ENCODE assay signal across 8 mouse cellular contexts in genomic region chr2:76648666-76649141, GRCm38 (mm10). TPM values are rescaled to one million over a fixed set of nuclear protein-coding genes. Genes with fewer than 3 reads are reported as not detected.
A peak's percentile ranks its signal among the peaks of the same experiment; 100 is the strongest.
DNase-seq lines count a peak whose midpoint lies in the region; ATAC-seq and TF ChIP-seq lines count a peak whose summit lies in the region.

No protein-coding gene starts in this region.

- no peak for TF ChIP-seq POLR2A in MEL (IDR thresholded peaks at IDR 0.05; ENCODE audit: control insufficient read depth in 1 of 2, insufficient read depth in 1 of 2, low read depth in 1 of 2, low read length in 2 of 2, poor library complexity in 1 of 2)

- no peaks in the 10 kb centered on the region for H3K79me2 ChIP-seq in MEL (ENCODE audit: control insufficient read depth, insufficient read depth, low read length, poor library complexity)

- ATAC-seq in heart, embryonic 15.5 days (replicated peaks; ENCODE audit: insufficient number of reproducible peaks, insufficient read depth, low FRiP score, low read depth), result 0 out of 2 replicates have a peak, but pooled peaks have one; percentile 6
- peak; percentile 53 for ATAC-seq in embryonic facial prominence, embryonic 12.5 days (ENCODE audit: insufficient number of reproducible peaks, insufficient read depth, low FRiP score, low TSS enrichment)
- ATAC-seq in midbrain, postnatal 0 days (ENCODE audit: low FRiP score), result no peak; the same call in 1 of the 2 replicates

- H3K27me3 ChIP-seq in heart, embryonic 15.5 days, result no peaks in the 10 kb centered on the region
- H3K27me3 ChIP-seq in MEL (ENCODE audit: control insufficient read depth in 1 of 2, insufficient read depth in 2 of 2, low read length in 2 of 2), result no peaks in the 10 kb centered on the region
- H3K27me3 ChIP-seq in embryonic facial prominence, embryonic 12.5 days, result no peaks in the 10 kb centered on the region
- H3K27me3 ChIP-seq in limb, embryonic 10.5 days (ENCODE audit: low read depth, poor library complexity, severe bottlenecking), result no peaks in the 10 kb centered on the region
- H3K27me3 ChIP-seq in midbrain, postnatal 0 days (ENCODE audit: insufficient read depth, low read length), result no peaks in the 10 kb centered on the region

- H3K4me2 ChIP-seq in heart, embryonic 15.5 days, result peak overlapping the region; percentile 94
- H3K4me2 ChIP-seq in embryonic facial prominence, embryonic 12.5 days (replicated peaks), result peak overlapping the region; percentile 78
- peak overlapping the region; percentile 72 for H3K4me2 ChIP-seq in midbrain, postnatal 0 days (ENCODE audit: low read depth, low read length, poor library complexity, severe bottlenecking)

- H3K4me3 ChIP-seq in heart, embryonic 15.5 days, result peak overlapping the region; percentile 85
- H3K4me3 ChIP-seq in MEL (ENCODE audit: control insufficient read depth in 1 of 2, insufficient read depth in 1 of 2, low read depth in 2 of 2, low read length in 2 of 2), result peak overlapping the region; percentile 63 to 68
- H3K4me3 ChIP-seq in embryonic facial prominence, embryonic 12.5 days, result peak overlapping the region; percentile 82; the same call in 1 of the 2 replicates
- peak overlapping the region; percentile 74 for H3K4me3 ChIP-seq in limb, embryonic 10.5 days
- peak overlapping the region; percentile 86 for H3K4me3 ChIP-seq in midbrain, postnatal 0 days (ENCODE audit: low read depth, low read length)

- peak overlapping the region; percentile 87 for H3K27ac ChIP-seq in heart, embryonic 15.5 days
- peak overlapping the region; percentile 22; the same call in 1 of the 2 replicates for H3K27ac ChIP-seq in MEL (ENCODE audit: control insufficient read depth, low read depth, low read length)
- peak overlapping the region; percentile 91 for H3K27ac ChIP-seq in embryonic facial prominence, embryonic 12.5 days
- peak overlapping the region; percentile 91 for H3K27ac ChIP-seq in limb, embryonic 10.5 days
- H3K27ac ChIP-seq in midbrain, postnatal 0 days (ENCODE audit: low read depth, low read length), result peak overlapping the region; percentile 90

- intact Hi-C loops in heart, postnatal 25 days (cut with DNase I), result loop anchor here (1.0 kb wide), 1 partner anchor 27 kb away; the partner anchor contains the start of gene Plekha3

- WGBS in heart, embryonic 15.5 days, result 29% methylated on average over 13 of the region's 13 CpGs
- WGBS in embryonic facial prominence, embryonic 12.5 days, result 32% methylated on average over 13 of the region's 13 CpGs
- WGBS in limb, embryonic 10.5 days, result 35% methylated on average over 13 of the region's 13 CpGs
- WGBS in midbrain, postnatal 0 days, result 29% methylated on average over 13 of the region's 13 CpGs

- peaks cover 14% of the 10 kb centered on the region for H3K4me1 ChIP-seq in heart, embryonic 15.5 days (replicated peaks)
- peaks cover 5 to 9% of the 10 kb centered on the region in 2 experiments for H3K4me1 ChIP-seq in MEL (ENCODE audit: control insufficient read depth in 1 of 2, insufficient read depth in 2 of 2, low read length in 2 of 2)
- H3K4me1 ChIP-seq in embryonic facial prominence, embryonic 12.5 days, result peaks cover 9% of the 10 kb centered on the region; the same call in 1 of the 2 replicates
- H3K4me1 ChIP-seq in limb, embryonic 10.5 days, result peaks cover 18% of the 10 kb centered on the region
- H3K4me1 ChIP-seq in midbrain, postnatal 0 days (ENCODE audit: insufficient read depth, low read length), result no peaks in the 10 kb centered on the region

- no peak for DNase-seq in heart, postnatal 25 days (ENCODE audit: low spot score)
- peak; percentile 56 for DNase-seq in MEL (ENCODE audit: low read depth, low spot score)
- peak; percentile 71 for DNase-seq in limb, embryonic 10.5 days (ENCODE audit: low spot score)
- peak; percentile 39 for DNase-seq in midbrain, postnatal 0 days (ENCODE audit: low spot score)
- DNase-seq in frontal cortex, postnatal 10 days (ENCODE audit: low spot score in 2 of 2), result no peak
- no peak for DNase-seq in layer of hippocampus, postnatal 36 days

- no peaks in the 10 kb centered on the region for H3K36me3 ChIP-seq in heart, embryonic 15.5 days
- H3K36me3 ChIP-seq in MEL (ENCODE audit: control insufficient read depth in 1 of 2, insufficient read depth in 2 of 2, low read length in 2 of 2), result peaks cover 0 to 13% of the 10 kb centered on the region in 2 experiments; a peak in 2 of 4 replicates
- peaks cover 3% of the 10 kb centered on the region; the same call in 1 of the 2 replicates for H3K36me3 ChIP-seq in embryonic facial prominence, embryonic 12.5 days
- H3K36me3 ChIP-seq in limb, embryonic 10.5 days, result peaks cover 16% of the 10 kb centered on the region
- H3K36me3 ChIP-seq in midbrain, postnatal 0 days (ENCODE audit: insufficient read depth, low read length), result no peaks in the 10 kb centered on the region

- TF ChIP-seq CTCF in MEL (IDR thresholded peaks at IDR 0.05 in 2 of 3, conservative IDR thresholded peaks at IDR 0.05 in 1 of 3; ENCODE audit: control insufficient read depth in 1 of 3, insufficient read depth in 1 of 3, low read depth in 2 of 3, low read length in 3 of 3, poor library complexity in 1 of 3, severe bottlenecking in 1 of 3), result no peak
- no peak for TF ChIP-seq CTCF in midbrain, postnatal 0 days (IDR thresholded peaks at IDR 0.05)

- TF ChIP-seq EP300 in MEL (IDR thresholded peaks at IDR 0.05; ENCODE audit: low read depth in 1 of 2, low read length in 2 of 2), result no peak

- peak overlapping the region; percentile 43; the same call in 1 of the 2 replicates for H3K9ac ChIP-seq in heart, embryonic 15.5 days
- peak overlapping the region; percentile 63 for H3K9ac ChIP-seq in MEL (ENCODE audit: control insufficient read depth, low read depth, low read length, poor library complexity, severe bottlenecking)
- peak overlapping the region; percentile 90 for H3K9ac ChIP-seq in embryonic facial prominence, embryonic 12.5 days
- H3K9ac ChIP-seq in midbrain, postnatal 0 days (replicated peaks; ENCODE audit: low read length, poor library complexity, severe bottlenecking), result peak overlapping the region; percentile 85; the same call in 1 of the 2 replicates

- no peak for TF ChIP-seq RAD21 in MEL (IDR thresholded peaks at IDR 0.05; ENCODE audit: low read depth, low read length)

- no peaks in the 10 kb centered on the region for H3K9me3 ChIP-seq in heart, embryonic 15.5 days (replicated peaks)
- no peaks in the 10 kb centered on the region for H3K9me3 ChIP-seq in MEL (replicated peaks; ENCODE audit: insufficient read depth, low read length)
- H3K9me3 ChIP-seq in embryonic facial prominence, embryonic 12.5 days, result no peaks in the 10 kb centered on the region
- H3K9me3 ChIP-seq in limb, embryonic 10.5 days (replicated peaks), result no peaks in the 10 kb centered on the region
- no peaks in the 10 kb centered on the region for H3K9me3 ChIP-seq in midbrain, postnatal 0 days (ENCODE audit: low read length)

RNA-seq across cellular contexts. Expression of gene Pjvk, which starts 0.4 kb away (rescaled TPM):
- not detected in 2 replicates for polyA plus RNA-seq in heart, embryonic 15.5 days (2015; fragmentation: Nextera tagmentation; extraction: Ambion mirVana)
- not detected for total RNA-seq in heart, postnatal 25 days (2021)
- not detected in 2 replicates for total RNA-seq in MEL (2012; rRNA removed)
- under 1 TPM in 1 of 2 experiments, not detected in 1; 0.07 TPM for polyA plus RNA-seq in MEL (2012; ENCODE audit: insufficient read depth in 1 of 2, insufficient read length in 2 of 2, low read depth in 1 of 2, low replicate concordance in 2 of 2, missing spikeins in 1 of 2)
- 0.56 and 0.61 TPM in 2 replicates for polyA plus RNA-seq in embryonic facial prominence, embryonic 12.5 days (2016; fragmentation: Nextera tagmentation; extraction: Ambion mirVana)
- 0.65 and 1.0 TPM in 2 replicates for polyA plus RNA-seq in limb, embryonic 10.5 days (2016; fragmentation: Nextera tagmentation; extraction: Ambion mirVana)
- 0.19 TPM in 1 of 2 replicates, not detected in the other for total RNA-seq in midbrain, postnatal 0 days (2014; rRNA removed)
- polyA plus RNA-seq in midbrain, postnatal 0 days (2015; fragmentation: Nextera tagmentation; extraction: Ambion mirVana), result 1.2 and 1.3 TPM in 2 replicates
- not detected for total RNA-seq in layer of hippocampus, postnatal 36 days (2021)

RNA-seq across cellular contexts. Expression of gene Prkra, which starts 0.9 kb away (rescaled TPM):
- 32.1 and 32.5 TPM in 2 replicates for polyA plus RNA-seq in heart, embryonic 15.5 days (2015; fragmentation: Nextera tagmentation; extraction: Ambion mirVana)
- 10 to 100 TPM; 13.3 to 15.2 TPM for total RNA-seq in heart, postnatal 25 days (2021)
- total RNA-seq in MEL (2012; rRNA removed), result 15.7 and 18.8 TPM in 2 replicates
- polyA plus RNA-seq in MEL (2012; ENCODE audit: insufficient read depth in 1 of 2, insufficient read length in 2 of 2, low read depth in 1 of 2, low replicate concordance in 2 of 2, missing spikeins in 1 of 2), result 10 to 100 TPM in 1 of 2 experiments, not detected in 1; 21.5 TPM
- 78.8 and 82.4 TPM in 2 replicates for polyA plus RNA-seq in embryonic facial prominence, embryonic 12.5 days (2016; fragmentation: Nextera tagmentation; extraction: Ambion mirVana)
- 76.4 and 91.0 TPM in 2 replicates for polyA plus RNA-seq in limb, embryonic 10.5 days (2016; fragmentation: Nextera tagmentation; extraction: Ambion mirVana)
- total RNA-seq in midbrain, postnatal 0 days (2014; rRNA removed), result 93.6 and 117 TPM in 2 replicates
- 109 and 113 TPM in 2 replicates for polyA plus RNA-seq in midbrain, postnatal 0 days (2015; fragmentation: Nextera tagmentation; extraction: Ambion mirVana)
- 10 to 100 TPM; 15.7 to 16.9 TPM for total RNA-seq in layer of hippocampus, postnatal 36 days (2021)

RNA-seq across cellular contexts. Expression of gene Fkbp7, which starts 24.2 kb away (rescaled TPM):
- 63.4 and 66.1 TPM in 2 replicates for polyA plus RNA-seq in heart, embryonic 15.5 days (2015; fragmentation: Nextera tagmentation; extraction: Ambion mirVana)
- total RNA-seq in heart, postnatal 25 days (2021), result 10 to 100 TPM; 19.7 to 21.2 TPM
- total RNA-seq in MEL (2012; rRNA removed), result 0.98 and 1.8 TPM in 2 replicates
- 1 to 10 TPM in 1 of 2 experiments, not detected in 1; 1.1 TPM for polyA plus RNA-seq in MEL (2012; ENCODE audit: insufficient read depth in 1 of 2, insufficient read length in 2 of 2, low read depth in 1 of 2, low replicate concordance in 2 of 2, missing spikeins in 1 of 2)
- 65.6 and 68.4 TPM in 2 replicates for polyA plus RNA-seq in embryonic facial prominence, embryonic 12.5 days (2016; fragmentation: Nextera tagmentation; extraction: Ambion mirVana)
- polyA plus RNA-seq in limb, embryonic 10.5 days (2016; fragmentation: Nextera tagmentation; extraction: Ambion mirVana), result 22.0 and 31.4 TPM in 2 replicates
- 7.8 and 11.9 TPM in 2 replicates for total RNA-seq in midbrain, postnatal 0 days (2014; rRNA removed)
- polyA plus RNA-seq in midbrain, postnatal 0 days (2015; fragmentation: Nextera tagmentation; extraction: Ambion mirVana), result 11.6 and 13.5 TPM in 2 replicates
- 1 to 10 TPM; 4.6 to 5.1 TPM for total RNA-seq in layer of hippocampus, postnatal 36 days (2021)

RNA-seq across cellular contexts. Expression of gene Plekha3, which starts 26.4 kb away (rescaled TPM):
- 8.7 and 9.2 TPM in 2 replicates for polyA plus RNA-seq in heart, embryonic 15.5 days (2015; fragmentation: Nextera tagmentation; extraction: Ambion mirVana)
- 10 to 100 TPM; 17.8 to 20.7 TPM for total RNA-seq in heart, postnatal 25 days (2021)
- 15.1 and 20.5 TPM in 2 replicates for total RNA-seq in MEL (2012; rRNA removed)
- polyA plus RNA-seq in MEL (2012; ENCODE audit: insufficient read depth in 1 of 2, insufficient read length in 2 of 2, low read depth in 1 of 2, low replicate concordance in 2 of 2, missing spikeins in 1 of 2), result 10 to 100 TPM in 1 of 2 experiments, not detected in 1; 23.4 TPM
- polyA plus RNA-seq in embryonic facial prominence, embryonic 12.5 days (2016; fragmentation: Nextera tagmentation; extraction: Ambion mirVana), result 15.2 and 15.8 TPM in 2 replicates
- 12.4 and 12.6 TPM in 2 replicates for polyA plus RNA-seq in limb, embryonic 10.5 days (2016; fragmentation: Nextera tagmentation; extraction: Ambion mirVana)
- 19.9 and 22.1 TPM in 2 replicates for total RNA-seq in midbrain, postnatal 0 days (2014; rRNA removed)
- 6.9 and 8.7 TPM in 2 replicates for polyA plus RNA-seq in midbrain, postnatal 0 days (2015; fragmentation: Nextera tagmentation; extraction: Ambion mirVana)
- 10 to 100 TPM; 49.7 to 50.1 TPM for total RNA-seq in layer of hippocampus, postnatal 36 days (2021)

Comparison
In these comparisons a context has a peak if more than half of its experiments do, and no peak if none do; other contexts are left out.
1. H3K27ac ChIP-seq: peak in every context shown above with its lines; median percentile 91 in embryonic facial prominence, embryonic 12.5 days; 91 in limb, embryonic 10.5 days; 90 in midbrain, postnatal 0 days; 87 in heart, embryonic 15.5 days; 22 in MEL.
2. DNase-seq: peak in MEL (single experiment), limb, embryonic 10.5 days (single experiment) and midbrain, postnatal 0 days (single experiment); none in heart, postnatal 25 days (single experiment), frontal cortex, postnatal 10 days (0 of 2) and layer of hippocampus, postnatal 36 days (0 of 2).
3. Peak in every context shown above with its lines, with median percentiles within 50 percentile points of each other: H3K4me2 ChIP-seq, H3K4me3 ChIP-seq and H3K9ac ChIP-seq.